Mouse (Mus musculus) liver, embryonic 15.5 days (tissue): ENCODE data around the gene Phldb3. TPM values are rescaled to one million over a fixed set of nuclear protein-coding genes. Genes with fewer than 3 reads are reported as not detected.
"Not testable (repeated sequence)": the region's sequence is repeated elsewhere in the genome, so short reads cannot be mapped to it uniquely, and the experiment has no call there.

ENCODE experiments used
- ATAC-seq: fragments of 200-750 bp; cut with Nextera tagmentation; 2 replicates; pipeline ENCODE4 v1.8.0; 2017; ENCODE audit warnings: moderate number of reproducible peaks, mild to moderate bottlenecking, moderate library complexity; ENCODE audit not compliant: insufficient read depth
- H3K27ac ChIP-seq: fragments of 300-500 bp; sonication (generic); replicated peaks from 2 replicates; pipeline ENCODE4 v1.5.1; 2015; ENCODE audit warnings: mild to moderate bottlenecking, inconsistent platforms
- H3K27me3 ChIP-seq: fragments of 300-500 bp; sonication (generic); 2 replicates; pipeline ENCODE4 v1.6.1; 2015; ENCODE audit warnings: mild to moderate bottlenecking, inconsistent platforms
- H3K36me3 ChIP-seq: fragments of 300-500 bp; sonication (generic); replicated peaks from 2 replicates; pipeline ENCODE4 v1.6.1; 2015; ENCODE audit warnings: moderate library complexity, mild to moderate bottlenecking, inconsistent platforms
- H3K4me1 ChIP-seq: fragments of 300-500 bp; sonication (generic); replicated peaks from 2 replicates; pipeline ENCODE4 v1.6.1; 2015; ENCODE audit warnings: inconsistent platforms
- H3K4me2 ChIP-seq: fragments of 300-500 bp; sonication (generic); 2 replicates; pipeline ENCODE4 v1.6.1; 2015; ENCODE audit warnings: moderate library complexity, mild to moderate bottlenecking, inconsistent platforms
- H3K4me3 ChIP-seq: fragments of 300-500 bp; sonication (generic); replicated peaks from 2 replicates; pipeline ENCODE4 v1.5.1; 2015; ENCODE audit warnings: mild to moderate bottlenecking, inconsistent platforms
- H3K9ac ChIP-seq: fragments of 300-500 bp; sonication (generic); 2 replicates; pipeline ENCODE4 v1.6.1; 2015; ENCODE audit warnings: moderate library complexity, mild to moderate bottlenecking, inconsistent platforms
- H3K9me3 ChIP-seq: fragments of 300-500 bp; sonication (generic); replicated peaks from 2 replicates; pipeline ENCODE4 v1.6.1; 2016; ENCODE audit warnings: inconsistent platforms
- WGBS: fragments of 180-500 bp; shearing (Covaris S2); methylation state at CpG from one replicate; pipeline ENCODE4 v1.1.7; 2015; ENCODE audit warnings: mixed read lengths; ENCODE audit not compliant: insufficient replicate concordance; 5-methylcytosine and 5-hydroxymethylcytosine counted together
- polyA plus RNA-seq: library from polyadenylated mRNA; unstranded; fragments of >200 nt; fragmentation: Nextera tagmentation; extraction: Ambion mirVana; gene quantifications from 2 replicates; pipeline ENCODE4 v1.2.1, GENCODE M21; 2015

Gene Phldb3
- polyA plus RNA-seq, 1 experiment from 2014 or later = 0.12 TPM

DNA sequence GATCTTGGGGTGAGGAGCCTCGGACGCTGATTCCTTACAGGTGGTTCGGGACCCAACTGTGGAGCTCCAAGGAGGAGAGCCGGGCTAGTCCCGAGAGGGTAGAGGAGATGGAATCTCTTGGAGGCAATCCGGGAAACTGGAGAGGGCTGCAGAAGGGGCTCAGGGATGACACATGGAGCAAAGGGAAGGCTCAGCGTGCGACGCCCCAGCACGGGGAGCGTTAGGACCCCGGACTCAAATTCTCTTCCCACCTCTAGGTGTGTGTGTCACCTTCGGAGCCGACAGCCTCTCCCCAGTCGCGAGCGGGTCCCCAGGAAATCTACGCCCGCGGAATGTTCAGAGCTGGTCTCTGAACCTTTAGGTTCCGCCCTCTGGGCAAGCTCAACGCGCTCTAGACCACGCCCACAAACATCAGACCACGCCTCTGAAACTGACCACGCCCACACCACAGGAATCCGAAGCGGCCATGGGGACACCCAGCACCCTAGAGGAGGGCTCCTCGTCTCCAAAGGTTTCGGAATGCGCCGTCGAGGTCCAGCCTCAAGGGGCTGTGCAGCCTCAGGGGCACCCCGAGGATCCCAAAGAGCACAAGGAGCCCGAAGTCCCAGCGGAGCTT is 424 bp downstream of the Phldb3 start:
- WGBS = under 1% methylated on average over 36 of the region's 36 CpGs
- peak overlapping the region; percentile 63 for H3K4me3 ChIP-seq
- no peaks in the 10 kb centered on the region for H3K9me3 ChIP-seq
- H3K36me3 ChIP-seq = no peaks in the 10 kb centered on the region
- H3K4me1 ChIP-seq = peaks cover 42% of the 10 kb centered on the region
- peak overlapping the region; percentile 92 for H3K4me2 ChIP-seq
- 0 out of 2 replicates have a peak overlapping the region, but pooled peaks have one; percentile 30 for H3K27ac ChIP-seq
- peak overlapping the region; percentile 58 for H3K9ac ChIP-seq
- peak; percentile 71 for ATAC-seq
- H3K27me3 ChIP-seq = peaks cover 31% of the 10 kb centered on the region

- ATAC-seq = no peak
- Histone ChIP-seq H3K9ac (peak overlapping the region; percentile 58; the same call in 1 of the 2 replicates), H3K4me3 (peak overlapping the region; percentile 63), H3K4me1 (peaks cover 42% of the 10 kb centered on the region), H3K4me2 (peak overlapping the region; percentile 92), H3K27me3 (peaks cover 31% of the 10 kb centered on the region), H3K27ac (no peak overlapping the region), H3K9me3 (no peaks in the 10 kb centered on the region), H3K36me3 (no peaks in the 10 kb centered on the region)
- WGBS = 7% methylated on average over 7 of the region's 7 CpGs
These were observed 1.1 kb downstream of the Phldb3 start for GRCm38 (mm10) chr7:24611709-24612108.

DNA sequence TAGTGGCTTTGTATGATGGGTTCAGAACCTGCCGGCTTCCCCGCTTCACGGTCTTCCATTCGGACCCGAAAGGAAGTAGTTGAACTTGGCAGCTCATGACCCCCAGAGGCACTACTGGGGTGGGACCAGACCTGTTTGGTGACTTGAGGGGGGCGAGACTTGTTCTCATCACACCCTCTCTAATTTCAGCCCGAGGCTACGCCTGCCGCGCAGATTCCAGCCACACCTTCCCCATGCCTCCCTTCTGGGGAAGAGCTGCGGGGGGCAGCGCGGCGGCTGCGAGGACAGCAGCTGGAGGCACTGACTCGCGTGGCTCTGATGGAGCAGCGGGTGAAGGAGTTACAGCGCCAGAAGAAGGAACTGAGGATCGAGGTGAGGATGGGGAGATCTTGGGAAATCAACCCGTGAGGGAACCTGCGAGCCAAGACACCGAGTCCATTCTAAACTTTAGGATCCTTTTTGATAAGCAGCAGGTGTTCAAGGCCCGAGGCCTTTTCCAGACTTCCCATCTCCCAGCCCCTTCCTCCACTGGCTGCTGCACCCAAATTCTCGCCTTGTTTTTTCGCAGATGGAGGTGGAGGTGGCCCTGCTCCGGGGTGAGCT is 1.8 kb downstream of the Phldb3 start:
- Histone ChIP-seq H3K4me2 (peak overlapping the region; percentile 92), H3K36me3 (no peaks in the 10 kb centered on the region), H3K27me3 (peaks cover 31% of the 10 kb centered on the region), H3K4me3 (peak overlapping the region; percentile 21), H3K27ac (no peak overlapping the region), H3K9me3 (no peaks in the 10 kb centered on the region), H3K4me1 (peaks cover 42% of the 10 kb centered on the region), H3K9ac (no peak overlapping the region)
- WGBS = 7% methylated on average over 27 of the region's 27 CpGs
- ATAC-seq = no peak

DNA sequence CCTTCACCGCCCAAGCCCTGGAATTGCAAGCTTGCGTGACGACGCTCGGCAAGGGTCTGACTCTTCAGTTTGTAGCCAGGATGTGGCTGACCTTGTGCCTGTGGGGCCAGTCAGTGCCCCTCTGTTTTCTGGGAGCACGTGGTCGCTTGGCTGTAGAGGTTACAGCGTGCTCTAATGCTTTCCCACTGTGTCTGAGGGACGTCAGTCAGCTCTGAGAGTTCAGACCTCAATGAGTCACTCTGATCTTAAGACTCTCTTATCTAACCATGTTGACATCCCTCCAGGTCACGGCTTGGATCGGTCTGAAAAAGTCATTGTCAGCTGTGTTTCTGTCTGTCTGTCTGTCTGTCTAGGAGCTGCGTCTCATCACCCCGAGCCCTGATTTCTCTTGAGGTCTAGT is 4.3 kb downstream of the Phldb3 start:
- Histone ChIP-seq H3K4me2 (no peak overlapping the region), H3K4me3 (no peak overlapping the region), H3K9ac (no peak overlapping the region), H3K27ac (no peak overlapping the region), H3K4me1 (peaks cover 29% of the 10 kb centered on the region), H3K9me3 (no peaks in the 10 kb centered on the region), H3K27me3 (peaks cover 31% of the 10 kb centered on the region), H3K36me3 (0 out of 2 replicates have a peak, but pooled peaks cover under 1% of the 10 kb centered on the region)
- WGBS = 50% methylated on average over 13 of the region's 13 CpGs
- ATAC-seq = no peak

DNA sequence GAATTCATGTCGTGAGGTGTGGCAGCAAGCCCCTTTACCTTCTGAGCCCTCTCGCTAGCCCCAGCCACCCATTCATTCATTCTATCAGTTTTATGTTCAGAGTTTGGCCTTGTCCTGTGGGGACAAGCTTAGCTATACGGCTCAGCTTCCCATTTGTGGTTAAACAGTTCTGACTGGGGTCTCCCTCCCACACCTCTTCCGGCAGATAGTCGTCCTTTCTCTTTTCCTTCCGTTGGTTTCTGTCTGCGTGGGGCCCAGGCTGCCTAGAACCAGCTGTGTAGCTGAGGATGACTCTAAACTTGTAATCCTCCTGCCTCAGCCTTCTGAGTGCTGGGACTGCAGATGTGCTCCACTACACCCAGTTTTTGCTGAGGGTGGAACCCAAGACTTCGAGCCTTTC is 7.2 kb downstream of the Phldb3 start:
- H3K4me1 ChIP-seq = peaks cover 1% of the 10 kb centered on the region
- H3K27ac ChIP-seq = no peak overlapping the region
- WGBS = 15% methylated on average over 8 of the region's 8 CpGs
- H3K9ac ChIP-seq = no peak overlapping the region
- H3K4me2 ChIP-seq = no peak overlapping the region
- peaks cover 12% of the 10 kb centered on the region for H3K27me3 ChIP-seq
- H3K36me3 ChIP-seq = peaks cover 20% of the 10 kb centered on the region
- no peaks in the 10 kb centered on the region for H3K9me3 ChIP-seq
- ATAC-seq = no peak
- H3K4me3 ChIP-seq = no peak overlapping the region

GRCm38 (mm10) chr7:24618374-24618773 is 7.8 kb downstream of the Phldb3 start:
- H3K9ac ChIP-seq, H3K27ac ChIP-seq, H3K9me3 ChIP-seq, H3K27me3 ChIP-seq, H3K4me1 ChIP-seq, ATAC-seq, H3K4me2 ChIP-seq, H3K4me3 ChIP-seq: not testable (repeated sequence)
- WGBS = 78% methylated on average over 8 of the region's 8 CpGs
- H3K36me3 ChIP-seq = peaks cover 23% of the 10 kb centered on the region

DNA sequence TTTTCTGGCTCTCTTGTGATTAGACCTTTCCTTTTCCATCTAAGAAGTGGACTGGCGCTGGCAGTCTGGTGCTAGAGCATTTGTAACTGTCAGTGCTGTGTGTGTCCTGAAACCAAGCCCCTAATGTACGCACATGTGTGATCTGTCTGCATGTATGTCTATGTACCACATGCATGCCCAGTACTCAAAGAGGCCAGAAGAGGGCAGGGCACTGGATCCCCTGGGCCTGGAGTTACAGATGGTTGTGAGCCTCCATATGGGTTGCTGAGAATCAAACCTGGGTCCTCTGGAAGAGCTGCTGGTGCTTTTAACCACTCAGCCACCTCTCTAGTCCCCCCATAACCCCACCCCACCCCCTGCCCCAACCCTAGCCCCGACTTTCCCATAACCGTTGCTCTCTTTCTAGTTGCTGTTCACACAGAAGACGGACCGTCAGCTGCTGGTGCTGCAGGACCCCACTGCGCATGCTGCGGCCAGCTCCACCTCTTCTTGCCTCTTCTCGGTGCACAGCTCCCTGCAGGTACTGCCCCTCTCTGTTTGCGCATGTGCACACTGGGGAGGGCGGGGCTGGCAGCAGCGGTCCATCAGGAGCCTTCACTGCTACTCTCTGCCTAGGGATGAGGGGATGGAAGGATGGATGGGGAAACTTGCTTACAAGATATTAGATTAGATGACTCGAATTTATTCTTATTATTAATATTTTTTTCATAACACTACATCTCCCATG is 9.3 kb downstream of the Phldb3 start:
- H3K36me3 ChIP-seq = peaks cover 23% of the 10 kb centered on the region
- no peak overlapping the region for H3K4me3 ChIP-seq
- H3K27ac ChIP-seq = no peak overlapping the region
- no peak overlapping the region for H3K9ac ChIP-seq
- H3K4me1 ChIP-seq = no peaks in the 10 kb centered on the region; the same call in 1 of the 2 replicates
- no peak for ATAC-seq
- no peaks in the 10 kb centered on the region for H3K27me3 ChIP-seq
- no peak overlapping the region for H3K4me2 ChIP-seq
- WGBS = 78% methylated on average over 13 of the region's 13 CpGs
- no peaks in the 10 kb centered on the region for H3K9me3 ChIP-seq

DNA sequence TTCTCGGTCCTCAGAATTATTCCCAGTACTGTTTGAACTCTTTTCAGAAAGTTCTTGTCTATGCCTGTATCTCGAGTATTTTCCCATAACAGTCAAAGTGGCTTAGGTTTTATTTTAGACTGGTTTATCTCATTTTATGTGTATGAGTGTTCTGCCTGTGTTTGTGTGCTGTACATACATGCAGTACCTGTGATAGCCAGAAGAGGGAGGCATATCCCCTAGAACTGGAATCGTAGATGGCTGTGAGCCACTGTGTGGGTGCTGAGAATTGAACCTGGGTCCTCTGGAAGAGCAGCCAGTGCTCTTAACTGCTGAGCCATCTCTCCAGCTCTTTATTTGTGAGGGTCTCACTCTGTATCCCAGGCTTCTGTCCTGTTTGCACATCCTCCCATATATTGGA is 10.6 kb downstream of the Phldb3 start:
- Histone ChIP-seq H3K9me3 (no peaks in the 10 kb centered on the region), H3K27me3 (no peaks in the 10 kb centered on the region), H3K36me3 (peaks cover 23% of the 10 kb centered on the region), H3K9ac (no peak overlapping the region), H3K4me1 (no peaks in the 10 kb centered on the region; the same call in 1 of the 2 replicates), H3K4me3 (no peak overlapping the region), H3K4me2 (no peak overlapping the region), H3K27ac (no peak overlapping the region)
- WGBS = 64% methylated on average over 3 of the region's 3 CpGs
- ATAC-seq = no peak

GRCm38 (mm10) chr7:24622967-24623366 is 12.4 kb downstream of the Phldb3 start:
- no peak for ATAC-seq
- Histone ChIP-seq H3K4me3 (no peak overlapping the region), H3K27me3 (no peaks in the 10 kb centered on the region), H3K36me3 (peaks cover 23% of the 10 kb centered on the region), H3K27ac (no peak overlapping the region), H3K4me1 (no peaks in the 10 kb centered on the region; the same call in 1 of the 2 replicates), H3K9ac (no peak overlapping the region), H3K9me3 (no peaks in the 10 kb centered on the region), H3K4me2 (no peak overlapping the region)
- 65% methylated on average over 6 of the region's 6 CpGs for WGBS

DNA sequence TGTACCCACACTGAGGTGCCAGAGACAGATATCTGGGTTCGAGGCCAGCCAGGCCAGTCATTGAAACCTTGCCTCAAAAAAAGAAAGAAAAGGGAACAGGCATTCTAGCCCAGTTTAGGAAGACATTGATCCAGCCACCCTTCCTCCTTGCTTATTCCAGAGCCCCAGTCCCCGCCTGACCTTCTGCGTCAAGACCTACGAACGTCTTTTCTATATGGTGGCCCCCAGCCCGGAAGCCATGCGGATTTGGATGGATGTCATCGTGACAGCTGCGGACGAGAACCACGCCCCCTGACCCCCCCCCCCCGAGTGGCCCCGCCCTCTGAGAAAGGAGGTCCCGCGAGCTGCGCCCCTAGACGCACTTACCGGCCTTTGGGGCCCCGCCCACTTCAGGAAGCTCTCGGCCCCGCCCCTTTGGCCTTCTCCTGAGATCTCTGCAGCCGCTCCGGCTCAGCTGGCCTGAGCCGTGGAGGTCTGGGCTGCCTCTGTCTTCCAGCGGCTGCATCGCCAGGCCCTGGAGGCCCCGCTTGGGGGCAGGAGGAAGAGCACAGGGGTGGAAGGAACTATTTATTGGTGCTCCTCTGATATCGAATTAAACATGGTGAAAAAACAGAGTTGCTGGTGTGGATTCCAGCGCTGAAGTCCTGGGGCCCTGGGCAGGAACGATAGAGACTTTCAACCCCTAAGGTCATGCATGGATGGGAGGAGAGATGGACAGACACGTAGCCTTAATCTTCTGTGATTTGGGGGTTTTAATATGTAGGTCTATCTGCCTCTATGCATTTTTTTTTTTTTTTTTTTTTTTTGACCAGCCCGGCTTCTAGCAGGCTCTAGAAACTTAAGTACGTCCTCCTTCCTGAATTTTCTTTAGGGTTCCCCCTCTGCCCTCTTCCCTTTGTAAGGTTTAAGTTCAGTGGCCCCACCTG is 18.4 kb downstream of the Phldb3 start:
- peak; percentile 81 for ATAC-seq
- H3K9me3 ChIP-seq = no peaks in the 10 kb centered on the region

More for the DNA sequence above, 18.4 kb downstream of the Phldb3 start:
- H3K36me3 ChIP-seq = no peaks in the 10 kb centered on the region
- peaks cover 9% of the 10 kb centered on the region for H3K4me1 ChIP-seq
- peak overlapping the region; percentile 34 for H3K4me3 ChIP-seq
- WGBS = 6% methylated on average over 33 of the region's 33 CpGs
- H3K4me2 ChIP-seq = peak overlapping the region; percentile 65
- no peaks in the 10 kb centered on the region for H3K27me3 ChIP-seq
- peak overlapping the region; percentile 35; the same call in 1 of the 2 replicates for H3K9ac ChIP-seq
- no peak overlapping the region for H3K27ac ChIP-seq
